Mouse (Mus musculus) c-Kit-positive CD71-negative TER-119-negative erythroid progenitor cells, embryonic 14.5 days (primary cell): ENCODE measurements around the gene Micu1.

ENCODE experiments used
- DNase-seq: peaks from one replicate; pipeline ENCODE4 v3.0.0-alpha.2; 2013; ENCODE audit warnings: low read depth

The Micu1 gene

DNA sequence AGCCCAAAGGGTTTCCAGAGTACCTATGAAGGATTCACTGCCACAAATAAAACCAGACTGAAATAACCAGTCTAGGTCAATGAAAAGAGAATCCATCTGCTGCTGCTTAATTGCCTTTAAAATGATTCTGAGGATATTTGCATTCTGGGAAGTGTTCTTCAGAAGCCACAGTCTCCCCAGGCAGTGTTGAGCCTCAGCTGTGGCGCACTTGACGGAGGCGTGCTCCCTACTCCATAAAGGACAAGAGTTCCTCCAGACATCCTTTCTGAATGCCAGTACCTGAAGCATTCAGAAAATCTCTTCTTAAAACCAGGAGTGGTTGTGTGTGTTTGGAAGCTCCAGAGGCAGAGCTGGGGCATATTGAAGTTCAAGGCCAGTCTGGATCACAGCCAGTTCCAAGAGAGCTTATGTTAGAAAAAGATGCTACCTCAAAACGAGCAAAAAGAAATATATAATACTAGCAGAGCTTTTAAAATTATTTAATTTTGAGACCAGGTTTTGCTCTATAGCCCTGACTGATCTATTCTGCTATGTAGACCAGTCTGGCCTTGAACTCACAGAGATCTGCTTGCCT, 75.9 kb downstream of the Micu1 start:
- no peak for DNase-seq

DNA sequence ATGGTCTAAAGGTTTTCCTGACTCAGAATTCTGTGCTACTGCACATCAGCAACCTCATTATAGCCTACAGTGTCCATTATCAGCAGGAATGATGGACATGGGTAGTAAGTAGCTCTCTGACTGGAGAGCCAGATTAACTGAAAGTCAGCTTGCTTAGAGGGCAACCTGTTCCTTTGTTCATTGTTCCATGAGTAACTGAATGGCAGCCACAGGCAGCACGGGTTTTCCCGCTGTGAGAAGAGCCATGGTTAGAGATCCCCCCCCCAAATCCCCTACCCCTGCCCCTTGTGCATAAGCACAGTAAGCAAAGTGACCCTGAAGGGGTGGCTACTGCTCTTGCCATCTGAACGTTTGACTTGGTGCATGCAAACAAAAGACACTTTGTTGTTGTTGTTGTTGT, 78.4 kb downstream of the Micu1 start:
- no peak for DNase-seq

DNA sequence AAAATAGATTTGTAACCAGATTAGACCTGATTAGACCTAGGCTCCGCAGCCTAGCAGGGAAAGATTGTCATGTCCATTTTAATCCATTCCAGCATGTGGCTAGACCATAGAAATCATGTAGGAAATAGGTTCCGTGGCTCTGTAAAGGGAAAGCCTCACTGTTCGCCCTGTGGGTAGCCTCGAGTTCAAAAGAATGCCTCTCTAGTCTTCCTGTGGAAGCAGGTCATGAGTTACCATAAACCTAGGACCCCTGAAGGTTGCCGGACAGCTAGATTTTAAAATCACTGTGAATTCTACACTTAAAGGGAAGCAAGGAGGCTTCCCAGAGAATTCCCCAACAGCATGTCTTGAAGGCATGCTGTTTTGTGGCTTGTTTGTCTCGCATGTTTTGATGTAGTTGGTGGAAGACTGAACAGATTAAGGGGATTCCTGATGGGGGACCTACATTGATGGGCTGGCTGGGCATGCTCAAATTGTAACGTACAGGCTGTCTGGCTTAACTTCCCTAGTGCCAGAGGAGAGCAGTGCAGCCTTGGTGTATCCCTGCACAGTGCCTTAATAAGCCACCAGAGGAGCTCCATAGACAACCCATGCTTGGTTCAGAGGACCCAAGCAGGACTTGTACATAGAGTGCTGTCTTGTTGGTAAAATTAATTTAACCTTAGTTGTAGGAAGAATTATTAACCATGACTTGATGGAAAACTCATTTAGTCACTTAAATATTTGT, 79.1 kb downstream of the Micu1 start:
- no peak for DNase-seq

GRCm38 (mm10) chr10:59784731-59785685, 82.7 kb downstream of the Micu1 start:
- DNase-seq, result no peak

- DNase-seq, result no peak
These were observed 84.0 kb downstream of the Micu1 start for GRCm38 (mm10) chr10:59786289-59786688.

GRCm38 (mm10) chr10:59787140-59787800, 85.0 kb downstream of the Micu1 start:
- no peak for DNase-seq

DNA sequence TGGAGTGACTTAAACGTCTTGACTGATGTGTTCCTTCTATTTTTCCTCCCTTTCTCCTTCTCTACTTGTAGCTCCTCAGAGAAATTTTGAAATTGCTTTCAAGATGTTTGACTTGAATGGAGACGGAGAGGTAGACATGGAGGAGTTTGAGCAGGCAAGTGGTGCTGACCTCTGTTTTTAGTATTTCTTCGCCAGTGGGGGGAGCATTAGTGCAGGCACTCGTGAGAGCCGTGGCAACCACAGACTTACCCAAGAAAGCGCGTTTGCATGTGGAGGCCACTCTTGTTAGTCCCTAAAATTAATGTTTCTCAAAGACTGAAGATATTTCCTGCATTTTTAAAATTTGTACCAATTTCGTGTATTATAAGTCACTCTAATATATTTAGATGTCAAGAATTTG, 85.6 kb downstream of the Micu1 start:
- DNase-seq, result no peak

- no peak for DNase-seq
These were observed 88.1 kb downstream of the Micu1 start for GRCm38 (mm10) chr10:59790291-59790929.

GRCm38 (mm10) chr10:59791896-59792295, 89.6 kb downstream of the Micu1 start:
- DNase-seq, result no peak

DNA sequence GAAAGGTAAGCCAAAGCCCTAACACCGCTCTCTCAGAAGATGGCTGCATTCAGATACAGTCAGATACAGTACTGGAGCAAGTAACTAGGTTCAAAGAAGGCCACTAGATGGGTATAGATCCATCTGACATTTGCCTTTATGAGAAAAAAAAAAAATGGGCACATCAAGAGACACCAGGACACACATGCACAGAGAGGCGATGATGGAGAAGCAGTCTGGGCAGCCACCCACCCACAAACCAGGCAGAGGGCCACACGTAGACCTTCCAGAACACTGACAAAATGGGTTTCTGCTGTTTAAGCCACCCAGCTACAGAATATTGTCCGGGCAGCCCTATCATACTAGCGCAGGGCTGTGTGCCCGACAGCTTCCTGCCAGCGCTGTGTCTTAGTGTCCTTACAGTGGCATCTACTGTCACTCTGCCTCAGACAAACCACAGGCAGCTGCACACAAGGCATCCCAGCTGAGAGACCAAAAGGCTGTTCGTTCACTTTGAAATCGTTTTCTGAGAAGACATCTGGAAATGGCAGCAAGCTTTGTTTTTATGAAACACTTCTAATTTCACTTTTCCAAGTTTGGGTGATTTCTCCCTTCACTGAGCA, 90.4 kb downstream of the Micu1 start:
- DNase-seq, result no peak

- no peak for DNase-seq
These were observed 91.2 kb downstream of the Micu1 start for GRCm38 (mm10) chr10:59793454-59793853.

- DNase-seq, result no peak
These were observed 92.8 kb downstream of the Micu1 start for GRCm38 (mm10) chr10:59795085-59795484.

GRCm38 (mm10) chr10:59795902-59796301, 93.6 kb downstream of the Micu1 start:
- no peak for DNase-seq

- DNase-seq, result no peak
These were observed 96.1 kb downstream of the Micu1 start for GRCm38 (mm10) chr10:59798371-59798770.

- DNase-seq, result no peak
These were observed 97.2 kb downstream of the Micu1 start for GRCm38 (mm10) chr10:59799303-59800044.

DNA sequence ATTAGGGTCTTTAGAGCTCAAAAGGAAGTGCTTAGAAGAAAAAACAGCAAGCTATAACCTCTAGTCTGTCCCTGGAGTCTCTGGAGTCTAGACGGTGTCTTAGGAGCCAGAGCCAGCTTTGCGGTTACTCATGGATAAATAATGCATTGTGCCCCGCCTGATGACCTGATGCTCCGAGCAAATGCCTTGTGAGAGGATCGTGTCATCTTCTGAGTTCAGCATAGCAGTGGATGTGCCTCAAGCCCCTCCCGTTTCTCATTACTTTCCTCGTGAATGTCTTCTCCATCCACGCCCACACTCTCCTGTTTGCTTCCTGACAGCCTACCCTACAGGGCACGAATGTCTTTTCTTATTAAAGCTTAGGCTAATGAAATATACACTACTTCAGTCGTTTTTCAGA, 97.9 kb downstream of the Micu1 start:
- no peak for DNase-seq

DNA sequence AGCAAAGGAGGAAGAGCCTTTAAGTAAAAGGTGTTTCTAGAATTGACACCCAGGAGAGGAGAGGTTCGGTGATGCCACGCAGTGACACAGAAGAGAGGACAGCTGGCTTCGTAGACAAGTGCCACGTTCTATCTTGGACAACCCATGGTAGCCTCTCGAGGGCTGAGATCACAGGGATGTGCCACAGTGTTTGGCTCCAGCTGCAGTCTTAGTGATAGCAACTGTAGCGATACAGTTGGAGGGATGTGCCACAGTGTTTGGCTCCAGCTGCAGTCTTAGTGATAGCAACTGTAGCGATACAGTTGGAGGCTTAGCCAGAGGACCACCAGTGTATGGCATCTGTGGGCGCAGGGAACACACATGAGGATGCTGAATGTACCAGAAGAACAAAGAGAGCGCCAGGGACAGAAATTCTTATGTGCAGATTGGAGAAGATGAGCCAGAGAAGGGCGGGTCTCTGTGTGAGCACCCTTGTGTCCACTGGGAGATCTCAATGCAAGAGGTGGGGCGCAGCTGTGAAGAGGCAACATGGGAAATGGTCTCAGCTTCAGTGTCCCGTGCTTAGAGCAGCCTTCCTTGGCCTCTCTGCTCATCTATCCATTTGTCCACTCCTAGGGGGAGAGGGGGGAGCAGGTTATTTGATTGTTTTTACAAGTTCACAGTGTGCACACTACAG, 98.7 kb downstream of the Micu1 start:
- no peak for DNase-seq

GRCm38 (mm10) chr10:59808677-59809076, 106.4 kb downstream of the Micu1 start:
- no peak for DNase-seq

DNA sequence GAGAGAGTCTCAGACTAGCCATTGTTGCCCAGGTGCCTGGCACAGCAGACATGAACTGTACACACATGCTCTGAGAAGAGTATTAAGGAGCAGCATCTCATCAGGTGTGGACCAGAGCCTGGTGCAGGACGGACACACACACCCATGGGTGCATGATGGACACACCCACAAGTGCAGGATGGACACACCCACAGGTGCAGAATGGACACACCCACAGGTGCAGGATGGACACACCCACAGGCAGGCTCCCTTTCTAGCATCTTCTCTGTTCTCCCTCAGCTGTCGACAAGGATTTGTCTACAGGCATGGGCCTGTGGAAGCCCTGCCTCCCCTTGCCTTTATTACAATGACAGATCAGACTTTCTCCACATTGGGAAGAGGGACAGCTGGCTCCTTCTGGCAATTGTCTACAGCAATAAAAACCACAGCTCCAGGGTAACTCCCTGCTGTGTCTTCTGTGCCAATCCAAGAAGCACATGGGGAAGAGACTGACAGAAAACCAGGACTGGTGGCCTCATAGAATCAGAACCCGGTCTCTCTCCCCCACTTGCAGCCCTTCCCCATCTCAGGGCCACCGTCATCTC, 107.8 kb downstream of the Micu1 start:
- no peak for DNase-seq

DNA sequence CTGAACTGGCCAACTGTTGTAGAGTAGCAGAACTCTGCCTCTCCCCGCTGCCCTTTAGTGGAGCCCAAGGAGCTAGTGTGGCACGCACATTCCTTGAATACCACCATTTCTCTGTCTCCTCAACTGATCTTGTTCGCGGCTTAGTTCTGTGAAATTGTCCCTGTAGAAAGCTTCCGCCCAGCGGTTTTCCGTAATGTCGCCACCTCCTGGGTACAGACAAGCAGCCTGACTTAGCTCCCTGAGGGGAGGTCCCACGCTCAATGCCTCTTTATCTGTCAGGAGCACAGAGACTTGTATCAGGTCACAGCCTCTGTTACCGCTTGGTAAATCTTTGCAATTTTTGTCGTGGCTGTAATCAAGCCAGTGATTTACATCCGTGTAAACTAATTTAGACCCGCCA, 110.7 kb downstream of the Micu1 start:
- DNase-seq, result no peak
